Mouse (Mus musculus): ENCODE data around the gene St5.

- no peak for TF ChIP-seq EP300 (IDR thresholded peaks at IDR 0.05; ENCODE audit: insufficient read depth, low read depth, low read length)
- TF ChIP-seq CTCF (IDR thresholded peaks at IDR 0.05; ENCODE audit: low read depth, low read length) = no peak
Measured at GRCm38 (mm10) chr7:109593992-109594391, 109.4 kb downstream of the St5 start.

Measured in ES-Bruce4 (cell line).